Mouse (Mus musculus): ENCODE results near the gene Rab11fip4. TPM values are rescaled to one million over a fixed set of nuclear protein-coding genes. Genes with fewer than 3 reads are reported as not detected.

Rab11fip4 gene
- polyA plus RNA-seq, 2 experiments from 2014 or later, result 11.0 to 11.5 TPM

DNA sequence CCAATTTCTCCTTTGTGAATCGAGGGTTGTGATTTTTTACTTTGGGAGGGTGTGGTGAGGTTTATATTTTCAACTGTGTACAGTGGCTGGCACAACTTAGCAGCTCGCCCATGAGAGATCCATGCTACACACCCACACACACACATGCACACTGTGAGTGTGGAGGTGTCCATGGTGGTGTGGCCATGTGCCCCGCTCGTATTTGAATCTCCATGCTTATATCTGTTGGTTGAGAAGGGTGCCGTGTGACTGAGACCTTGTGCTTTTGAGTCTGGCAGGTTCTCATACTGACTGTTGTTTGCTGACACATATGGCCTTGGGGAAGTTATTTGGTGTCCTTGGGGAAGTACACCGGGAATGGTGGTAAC, 123.7 kb downstream of the Rab11fip4 start:
- ATAC-seq, result no peak

DNA sequence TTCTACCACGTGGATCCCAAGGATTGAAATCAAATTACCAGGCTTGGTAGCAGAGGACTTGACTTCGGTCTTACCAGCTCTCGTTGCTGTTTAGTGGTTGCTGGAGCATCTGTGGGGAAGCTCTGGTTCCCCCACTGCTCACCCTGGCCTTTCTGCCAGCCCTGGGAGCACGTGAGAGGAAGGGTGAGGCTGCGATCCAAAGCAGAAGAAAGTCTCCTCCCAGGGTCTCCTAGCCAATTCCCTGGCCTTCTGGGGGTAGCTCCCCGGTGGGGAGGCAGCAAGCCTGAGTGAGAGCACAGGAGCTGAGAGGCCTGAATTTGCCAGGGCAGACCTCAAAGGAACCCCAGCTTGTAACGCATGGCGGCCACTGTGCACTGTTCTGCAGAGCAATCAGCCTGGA, 124.3 kb downstream of the Rab11fip4 start:
- no peak for ATAC-seq

- ATAC-seq, result no peak
Observed at GRCm38 (mm10) chr11:79715733-79716452, 124.9 kb downstream of the Rab11fip4 start.

DNA sequence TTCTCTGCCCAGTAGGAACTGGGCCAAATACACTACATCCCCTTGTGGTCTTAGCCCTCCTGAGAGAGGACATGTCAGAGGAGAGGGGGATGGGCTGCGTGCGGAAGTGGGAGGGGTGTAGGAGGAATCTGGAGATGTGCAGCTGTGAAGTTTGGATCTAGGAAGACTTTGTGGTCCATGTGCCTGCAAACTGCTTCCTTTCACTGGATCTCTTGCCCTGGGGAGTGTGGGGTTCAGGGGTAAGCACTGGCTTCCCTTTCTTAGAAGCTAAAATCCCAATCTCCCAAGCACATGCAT, 125.4 kb downstream of the Rab11fip4 start:
- ATAC-seq, result no peak

GRCm38 (mm10) chr11:79717271-79717670, 126.3 kb downstream of the Rab11fip4 start:
- no peak for ATAC-seq

- no peak for ATAC-seq
Observed at GRCm38 (mm10) chr11:79717801-79718200, 126.8 kb downstream of the Rab11fip4 start.

DNA sequence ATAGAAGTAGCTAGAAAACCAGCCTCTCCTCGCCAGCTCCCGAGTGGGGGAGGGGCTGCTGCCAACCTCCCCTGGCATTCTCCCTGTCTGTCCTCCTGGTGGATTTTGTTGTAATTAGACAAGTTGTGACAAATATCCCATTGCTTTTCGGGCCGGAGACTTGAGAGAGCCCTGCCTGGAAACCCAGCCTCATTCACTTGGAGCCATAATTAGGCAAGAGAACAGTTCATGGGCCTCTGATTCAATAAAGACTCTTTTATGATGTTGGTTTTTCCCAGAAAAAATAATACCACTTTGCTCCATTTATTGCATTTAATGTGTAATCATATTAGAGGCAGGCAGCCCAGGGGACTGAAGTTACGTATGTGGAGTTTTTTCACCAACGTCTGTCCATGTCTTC, 127.2 kb downstream of the Rab11fip4 start:
- no peak for ATAC-seq

DNA sequence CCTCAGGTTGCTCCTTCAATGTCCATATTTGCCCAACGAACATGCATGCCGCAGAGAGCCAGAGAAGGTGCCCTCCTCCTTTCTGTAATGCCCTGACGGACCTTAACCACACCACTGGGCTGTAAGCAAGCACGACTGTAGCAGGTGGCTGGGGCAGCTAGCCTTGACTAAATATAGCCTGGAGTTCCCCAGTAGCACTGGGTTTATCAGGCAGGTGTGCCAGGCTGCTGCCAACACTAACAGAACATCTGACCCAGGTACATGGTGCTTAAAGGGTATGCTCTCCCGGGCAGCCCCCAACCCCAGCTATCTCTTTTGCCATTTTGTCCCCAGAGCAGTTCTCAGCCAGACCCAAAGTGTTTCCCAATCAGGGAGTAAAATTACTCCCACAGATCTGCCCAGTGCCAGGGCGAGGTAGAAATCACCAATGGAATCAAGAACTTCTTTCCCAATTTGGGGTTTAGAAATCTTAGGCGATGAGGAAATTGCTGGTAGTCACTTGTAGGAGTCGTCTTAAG, 127.9 kb downstream of the Rab11fip4 start:
- ATAC-seq, result no peak

DNA sequence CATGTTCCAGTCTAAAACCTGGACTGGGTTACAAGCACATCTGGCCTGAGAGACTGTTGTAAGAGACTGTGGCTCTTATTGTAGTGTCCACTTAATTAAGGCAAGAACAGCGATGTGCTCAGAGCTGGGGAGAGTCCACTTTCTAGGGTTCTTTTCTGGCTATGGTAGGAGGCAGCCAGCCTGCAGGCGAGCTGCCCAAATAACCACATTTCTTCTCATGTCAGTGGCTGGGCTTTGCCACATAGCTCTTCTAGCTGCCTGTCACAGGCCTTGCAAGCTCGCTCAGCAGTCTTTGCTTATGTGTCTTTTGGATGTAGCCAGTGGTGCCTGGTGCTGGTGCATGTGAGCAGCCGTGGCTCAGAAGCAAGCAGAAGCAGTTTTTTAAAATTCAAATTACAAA, 129.7 kb downstream of the Rab11fip4 start:
- ATAC-seq, result no peak

- no peak for ATAC-seq
Observed at GRCm38 (mm10) chr11:79722811-79723210, 131.8 kb downstream of the Rab11fip4 start.

- no peak for ATAC-seq
Observed at GRCm38 (mm10) chr11:79725005-79725404, 134.0 kb downstream of the Rab11fip4 start.

GRCm38 (mm10) chr11:79729231-79730047, 138.4 kb downstream of the Rab11fip4 start:
- no peak for ATAC-seq

DNA sequence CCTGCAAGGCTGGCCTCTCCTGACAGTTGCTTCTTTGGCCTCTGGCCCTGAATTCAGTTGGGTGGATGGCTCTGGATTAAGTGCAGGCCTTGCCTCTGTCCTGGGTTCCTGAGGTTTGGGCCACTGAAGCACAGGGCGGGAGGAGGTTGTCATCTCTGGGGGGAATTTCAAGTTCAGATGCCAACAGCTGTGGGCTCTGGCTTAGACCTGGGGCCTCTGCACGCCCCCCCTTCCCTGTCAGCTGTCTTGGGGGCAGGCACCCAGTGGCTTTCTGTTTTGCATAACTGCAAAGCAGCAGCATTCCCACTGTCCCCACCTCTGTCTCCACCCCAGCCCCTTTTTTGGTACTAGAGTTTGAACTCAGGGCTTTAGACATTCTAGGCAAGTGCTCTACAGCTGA, 139.4 kb downstream of the Rab11fip4 start:
- no peak for ATAC-seq

GRCm38 (mm10) chr11:79731476-79731875, 140.5 kb downstream of the Rab11fip4 start:
- no peak for ATAC-seq

DNA sequence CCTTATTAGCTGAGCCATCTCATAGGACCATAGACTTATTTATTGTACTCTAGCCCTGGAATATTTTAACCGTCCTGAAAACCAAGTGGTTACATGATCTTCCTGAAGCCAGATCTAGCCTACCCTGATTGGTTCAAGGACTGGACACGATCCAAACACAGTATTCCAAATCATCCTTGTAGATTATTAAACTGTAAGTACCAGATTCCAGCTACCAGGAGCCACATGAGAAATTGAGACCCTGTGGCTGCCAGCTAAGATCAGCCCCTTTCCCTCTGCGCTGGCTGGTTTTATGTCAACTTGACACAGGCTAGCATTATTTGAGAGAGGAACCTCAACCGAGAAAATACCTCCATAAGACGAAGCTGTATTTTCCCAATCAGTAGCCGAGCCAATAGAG, 142.0 kb downstream of the Rab11fip4 start:
- ATAC-seq, result no peak

- no peak for ATAC-seq
Observed at GRCm38 (mm10) chr11:79736232-79737006, 145.4 kb downstream of the Rab11fip4 start.

DNA sequence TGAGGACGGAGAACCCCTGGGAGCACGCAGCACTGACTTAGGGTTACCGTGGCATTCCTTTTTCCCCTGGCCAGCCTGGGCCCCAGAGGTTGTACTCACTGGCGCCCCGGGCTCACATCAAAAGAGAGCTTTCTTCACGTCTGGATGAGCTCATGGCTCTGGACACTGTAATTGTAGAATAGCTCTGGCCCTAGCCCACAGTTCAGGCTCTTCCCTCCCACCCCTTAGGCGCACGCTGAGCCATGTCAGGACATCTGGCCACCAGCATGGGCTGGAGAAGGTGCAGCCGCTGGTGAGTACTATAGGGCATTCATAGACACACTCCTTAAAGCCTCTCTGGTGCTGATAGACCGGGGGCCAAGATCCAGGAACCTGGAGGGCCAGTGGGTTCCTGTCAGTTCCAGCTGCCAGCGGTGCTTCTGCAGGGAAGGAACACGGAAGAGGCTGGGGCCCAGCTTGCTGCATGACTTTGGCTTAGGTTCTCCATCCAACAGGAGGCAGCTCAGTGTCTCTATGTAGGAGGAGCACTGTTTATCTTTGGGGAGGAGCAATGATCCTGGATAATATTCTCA, 146.2 kb downstream of the Rab11fip4 start:
- no peak for ATAC-seq

DNA sequence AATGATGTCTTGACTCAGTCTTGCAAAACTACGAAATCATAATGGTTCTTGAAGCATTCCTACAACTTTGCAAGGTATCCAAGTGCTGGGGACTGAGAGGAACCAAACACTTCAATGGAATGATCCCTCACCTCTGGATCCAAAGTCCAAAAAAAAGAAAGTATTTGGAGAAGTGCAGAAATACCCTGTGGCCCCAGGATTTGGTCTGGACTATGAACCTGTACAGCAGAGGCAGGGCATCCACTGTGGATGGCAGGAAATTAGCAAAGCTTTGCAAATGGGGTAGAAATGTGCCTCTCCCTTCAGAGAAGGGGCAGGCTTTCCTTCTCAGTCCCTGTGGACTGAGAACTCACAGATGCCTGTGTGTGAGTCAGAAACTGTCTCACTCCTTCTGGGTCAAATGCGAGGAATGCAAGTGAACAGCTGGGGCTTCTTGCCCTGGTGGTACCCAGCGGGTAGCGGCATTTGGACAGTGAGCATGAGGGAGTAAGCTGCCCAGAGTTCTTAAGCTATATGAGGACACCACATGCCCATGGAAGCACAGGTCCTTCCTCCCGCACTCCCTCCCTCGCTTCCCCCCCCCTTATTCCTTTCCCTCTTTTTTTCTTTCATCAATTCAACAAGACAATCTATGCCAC, 147.0 kb downstream of the Rab11fip4 start:
- ATAC-seq, result no peak

GRCm38 (mm10) chr11:79738725-79739558, 147.9 kb downstream of the Rab11fip4 start:
- ATAC-seq, result no peak

DNA sequence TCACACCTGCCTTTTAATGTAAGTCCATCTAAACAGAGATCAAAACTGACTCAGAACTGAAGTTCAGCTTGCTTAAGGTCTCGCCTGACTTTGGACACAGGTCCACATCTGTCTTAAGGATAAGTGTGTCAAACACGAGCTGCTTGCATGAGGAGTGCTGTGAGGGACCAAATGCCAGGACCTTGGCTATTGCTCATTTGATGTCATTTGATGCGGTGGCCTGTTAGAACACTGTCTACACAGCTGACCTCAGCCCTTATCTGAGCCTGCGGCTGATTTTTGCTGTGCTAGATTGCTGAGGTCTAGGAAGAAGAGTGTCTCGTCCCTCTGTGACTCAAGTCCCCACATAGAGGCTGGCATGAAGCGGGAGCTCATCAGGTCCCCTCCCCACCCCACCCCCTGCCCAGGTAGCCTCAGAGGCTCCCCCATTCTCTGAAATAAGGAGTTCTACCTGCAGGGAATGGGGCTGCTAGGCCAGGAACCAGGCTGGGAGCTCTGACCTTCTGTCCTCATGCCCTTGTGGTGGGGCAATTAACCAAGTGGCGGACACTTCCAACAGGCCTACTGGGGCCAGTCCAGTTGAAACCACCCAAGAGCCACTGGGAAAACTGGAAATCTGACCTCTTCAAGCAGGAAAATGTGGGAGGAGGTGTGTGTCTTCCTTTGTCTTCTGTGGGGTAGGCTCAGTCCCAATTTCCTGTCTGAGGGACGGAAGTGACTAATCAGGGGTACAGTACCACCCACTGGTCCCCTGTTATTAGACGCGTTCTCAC, 149.9 kb downstream of the Rab11fip4 start:
- no peak for ATAC-seq

All from activated CD4-positive, CD25-positive, alpha-beta regulatory T cell, adult 4 months (primary cell).